Comparison of ENCODE assay signal across 8 mouse cellular contexts in genomic region chr7:45370475-45371311, GRCm38 (mm10). TPM values are rescaled to one million over a fixed set of nuclear protein-coding genes. Genes with fewer than 3 reads are reported as not detected.
A peak's percentile ranks its signal among the peaks of the same experiment; 100 is the strongest.
DNase-seq lines count a peak whose midpoint lies in the region; ATAC-seq lines count a peak whose summit lies in the region.

Lin7b (minus strand) TSS chr7:45370583.

- H3K9me3 ChIP-seq in intestine, embryonic 15.5 days, result no peaks in the 10 kb centered on the region

- peaks cover 10% of the 10 kb centered on the region for H3K36me3 ChIP-seq in intestine, embryonic 15.5 days

- peak; percentile 85 for ATAC-seq in intestine, embryonic 15.5 days

- H3K4me1 ChIP-seq in intestine, embryonic 15.5 days (replicated peaks), result peaks cover 24% of the 10 kb centered on the region

- WGBS in intestine, embryonic 15.5 days, result 9% methylated on average over 28 of the region's 28 CpGs

- H3K4me2 ChIP-seq in intestine, embryonic 15.5 days (replicated peaks), result peak within 1 kb of the TSS; percentile 99

- H3K4me3 ChIP-seq in intestine, embryonic 15.5 days (replicated peaks), result peak within 1 kb of the TSS; percentile 53

- peak within 1 kb of the TSS; percentile 56 for H3K9ac ChIP-seq in intestine, embryonic 15.5 days

- H3K27ac ChIP-seq in intestine, embryonic 15.5 days, result peak within 1 kb of the TSS; percentile 44; the same call in 1 of the 2 replicates

- peak; percentile 91 for DNase-seq in adrenal gland, adult 8-10 months
- DNase-seq in embryo, embryonic 9.5 days (ENCODE audit: extremely low spot score), result peak; percentile 91
- DNase-seq in gastrocnemius, postnatal 4 days (ENCODE audit: low spot score in 2 of 2), result peak; percentile 55 to 80
- peak; percentile 93 for DNase-seq in left cerebral cortex, postnatal 14 days (ENCODE audit: low spot score in 2 of 2)
- DNase-seq in mesoderm, embryonic 11.5 days (ENCODE audit: low read depth, low spot score), result peak; percentile 88
- peak; percentile 91 for DNase-seq in right cerebral cortex, postnatal 25 days
- DNase-seq in urinary bladder, postnatal 36 days (ENCODE audit: low spot score in 2 of 2), result peak; percentile 78 to 91

- peaks cover 14% of the 10 kb centered on the region for H3K27me3 ChIP-seq in intestine, embryonic 15.5 days (replicated peaks)

- intact Hi-C loops in left cerebral cortex, postnatal 14 days (cut with DNase I), result no loop called here

RNA-seq across cellular contexts. Expression of gene Lin7b, which starts in this region (rescaled TPM):
- total RNA-seq in adrenal gland, adult 8-10 months (2022), result 10 to 100 TPM in 2 of 4 experiments, 1 to 10 TPM in 2; 1.8 to 14.1 (median 7.6) TPM
- total RNA-seq in gastrocnemius, postnatal 4 days (2021), result 1 to 10 TPM in 1 of 2 experiments, under 1 TPM in 1; 0.86 to 1.1 TPM
- 1.9 and 2.4 TPM in 2 replicates for polyA plus RNA-seq in intestine, embryonic 15.5 days (2015; fragmentation: Nextera tagmentation; extraction: Ambion mirVana)
- 100 to 1,000 TPM; 198 to 216 TPM for total RNA-seq in left cerebral cortex, postnatal 14 days (2021)

Comparison
In these comparisons a context has a peak if more than half of its experiments do, and no peak if none do; other contexts are left out.
1. Peak in every context shown above with its lines: DNase-seq, ATAC-seq, H3K4me3 ChIP-seq and H3K27ac ChIP-seq.
2. RNA of gene Lin7b (total RNA-seq): 198 to 216 TPM in left cerebral cortex, postnatal 14 days; 1.8 to 14.1 TPM in adrenal gland, adult 8-10 months and 0.86 to 1.1 TPM in gastrocnemius, postnatal 4 days; every median in the first group is over 10 times any median in the second.